Mouse (Mus musculus) thymus, postnatal 4 days (tissue): ENCODE results near the gene Lrrc61.

Experiments used
- DNase-seq: peaks from one replicate; pipeline ENCODE4 v3.0.0; 2021

Lrrc61 gene

GRCm38 (mm10) chr6:48548314-48548713 is 6.3 kb upstream of the Lrrc61 start:
- no peak for DNase-seq

- DNase-seq, result peak; percentile 75
These were observed 1.7 kb upstream of the Lrrc61 start for GRCm38 (mm10) chr6:48552918-48553317.

DNA sequence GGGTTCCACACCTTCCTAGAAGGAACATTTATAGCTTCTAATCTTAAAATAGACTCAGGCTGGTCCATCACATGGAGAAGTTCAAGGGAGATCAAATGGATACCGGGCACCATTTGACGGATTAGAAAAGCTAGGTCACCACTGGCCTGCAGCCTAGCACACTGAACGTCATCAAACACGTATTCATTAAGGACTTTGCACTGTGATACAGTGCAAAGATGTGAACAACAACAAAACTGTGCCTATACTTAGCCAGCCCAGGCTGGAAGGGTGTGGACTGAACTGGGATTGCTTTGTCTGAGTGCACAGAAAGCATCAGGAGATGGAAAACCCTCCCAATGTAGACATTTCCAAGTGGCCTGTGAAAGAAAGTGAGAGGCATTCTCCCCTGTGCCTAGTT is 777 bp upstream of the Lrrc61 start:
- DNase-seq, result no peak

DNA sequence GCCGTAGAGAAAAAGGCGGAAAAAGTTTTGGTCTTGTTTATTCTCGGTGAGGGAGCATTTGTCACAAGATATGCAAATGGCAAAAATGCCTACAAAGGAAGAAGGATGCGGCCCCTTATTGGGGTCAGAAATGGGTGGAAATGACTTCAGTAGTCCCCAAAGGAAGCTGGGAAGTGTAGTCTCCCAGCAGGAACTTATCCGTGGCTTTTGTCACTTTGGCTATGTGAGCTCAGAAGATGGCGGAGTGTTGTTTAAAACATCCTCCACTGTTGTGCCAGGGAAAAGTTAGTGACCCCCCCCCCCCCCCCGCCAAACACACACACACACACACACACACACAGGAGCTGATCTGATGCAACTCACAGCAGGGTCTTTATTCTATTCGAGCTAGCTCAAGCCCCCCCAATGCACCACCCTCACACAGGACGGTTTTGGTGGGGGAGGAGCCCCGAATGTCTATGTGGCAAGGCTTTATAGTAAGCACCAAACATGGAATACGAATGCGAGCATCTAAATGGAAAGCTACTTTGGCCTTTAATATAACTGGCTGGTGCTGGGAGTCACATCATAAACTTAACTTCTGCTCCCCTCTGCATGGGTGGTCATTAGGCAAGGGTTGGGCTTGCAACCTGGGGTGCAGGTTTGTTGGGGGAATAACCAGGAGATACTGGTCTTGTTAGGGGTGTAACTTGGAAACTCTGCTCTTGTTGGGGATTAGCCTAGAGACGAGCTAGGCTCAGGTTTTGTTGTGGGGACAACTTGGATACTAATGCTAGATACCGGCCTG is 701 bp downstream of the Lrrc61 start:
- peak; percentile 26 for DNase-seq

DNA sequence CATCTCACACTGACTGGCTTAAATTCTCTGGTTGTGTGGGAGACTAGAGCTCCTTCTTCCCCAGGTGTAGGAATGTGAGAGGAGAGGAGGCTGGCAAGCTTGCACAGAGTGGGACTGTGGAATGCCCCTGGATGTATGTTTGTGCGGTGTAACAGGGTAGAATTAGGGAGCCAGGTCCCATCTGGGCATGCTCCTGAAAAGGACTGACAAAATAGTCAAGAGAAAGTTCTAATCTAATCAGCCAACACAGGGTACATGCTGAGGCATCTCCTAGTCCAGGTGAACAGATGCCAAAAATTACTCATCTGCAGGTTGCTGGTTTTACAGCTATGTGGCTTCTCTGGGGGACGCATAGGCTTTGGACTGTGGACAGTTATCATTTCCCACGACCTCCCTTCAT is 1.4 kb downstream of the Lrrc61 start:
- no peak for DNase-seq

- no peak for DNase-seq
These were observed 11.2 kb downstream of the Lrrc61 start for GRCm38 (mm10) chr6:48565693-48566310.

DNA sequence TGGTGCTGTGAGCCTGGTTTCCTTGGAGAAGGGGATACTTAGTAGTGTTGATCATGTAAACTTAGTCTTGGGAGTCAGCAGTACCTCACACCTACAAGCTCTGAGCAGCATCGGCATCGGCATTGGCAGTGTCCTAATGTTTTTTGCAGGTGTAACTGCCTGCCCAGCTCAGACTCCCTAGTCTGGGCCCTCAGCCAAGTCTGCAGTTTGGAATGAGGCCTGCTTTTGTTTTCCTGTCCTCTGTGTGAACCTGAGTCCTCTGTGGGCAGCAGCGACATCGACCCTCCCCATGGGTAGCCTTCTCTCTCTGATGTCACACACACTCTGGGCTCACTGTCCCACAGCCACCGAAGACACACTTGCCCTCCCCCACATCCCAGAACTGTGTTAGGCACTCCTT is 11.7 kb downstream of the Lrrc61 start:
- DNase-seq, result no peak

DNA sequence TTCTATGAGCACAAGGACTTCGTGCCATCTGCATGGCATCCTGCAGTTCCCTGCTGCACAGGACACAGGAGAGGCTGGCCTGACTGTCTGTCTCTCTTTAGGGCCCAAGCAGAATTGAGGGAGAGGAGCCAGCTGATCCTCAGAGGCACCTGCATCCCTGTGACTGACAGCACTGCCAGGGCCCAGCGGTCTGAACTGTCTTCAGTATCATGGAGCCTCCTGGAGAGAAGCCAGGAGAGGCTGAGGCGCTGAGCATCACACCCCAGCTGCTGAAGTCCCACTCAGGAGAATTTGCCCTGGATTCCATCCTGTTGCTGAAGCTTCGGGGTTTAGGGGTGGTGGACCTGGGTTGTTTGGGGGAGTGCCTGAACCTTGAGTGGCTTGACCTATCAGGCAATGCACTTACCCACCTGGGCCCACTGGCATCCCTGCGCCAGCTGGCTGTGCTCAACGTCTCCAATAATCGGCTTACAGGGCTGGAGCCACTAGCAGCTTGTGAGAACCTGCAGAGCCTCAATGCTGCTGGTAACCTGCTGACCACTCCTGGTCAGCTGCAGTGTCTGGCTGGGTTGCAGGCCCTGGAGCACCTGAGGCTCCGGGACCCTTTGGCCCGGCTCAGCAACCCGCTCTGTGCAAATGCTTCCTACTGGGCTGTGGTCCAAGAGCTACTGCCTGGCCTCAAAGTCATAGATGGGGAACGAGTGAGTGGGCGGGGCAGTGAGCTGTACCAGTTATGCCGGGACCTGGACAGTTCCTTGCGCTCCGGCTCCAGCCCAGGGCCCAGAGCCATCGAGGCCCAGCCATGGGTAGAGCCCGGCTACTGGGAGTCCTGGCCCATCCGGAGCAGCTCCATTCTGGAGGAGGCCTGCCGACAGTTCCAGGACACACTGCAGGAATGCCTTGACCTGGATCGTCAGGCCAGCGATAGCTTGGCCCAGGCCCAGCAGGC is 13.7 kb downstream of the Lrrc61 start:
- DNase-seq, result no peak

DNA sequence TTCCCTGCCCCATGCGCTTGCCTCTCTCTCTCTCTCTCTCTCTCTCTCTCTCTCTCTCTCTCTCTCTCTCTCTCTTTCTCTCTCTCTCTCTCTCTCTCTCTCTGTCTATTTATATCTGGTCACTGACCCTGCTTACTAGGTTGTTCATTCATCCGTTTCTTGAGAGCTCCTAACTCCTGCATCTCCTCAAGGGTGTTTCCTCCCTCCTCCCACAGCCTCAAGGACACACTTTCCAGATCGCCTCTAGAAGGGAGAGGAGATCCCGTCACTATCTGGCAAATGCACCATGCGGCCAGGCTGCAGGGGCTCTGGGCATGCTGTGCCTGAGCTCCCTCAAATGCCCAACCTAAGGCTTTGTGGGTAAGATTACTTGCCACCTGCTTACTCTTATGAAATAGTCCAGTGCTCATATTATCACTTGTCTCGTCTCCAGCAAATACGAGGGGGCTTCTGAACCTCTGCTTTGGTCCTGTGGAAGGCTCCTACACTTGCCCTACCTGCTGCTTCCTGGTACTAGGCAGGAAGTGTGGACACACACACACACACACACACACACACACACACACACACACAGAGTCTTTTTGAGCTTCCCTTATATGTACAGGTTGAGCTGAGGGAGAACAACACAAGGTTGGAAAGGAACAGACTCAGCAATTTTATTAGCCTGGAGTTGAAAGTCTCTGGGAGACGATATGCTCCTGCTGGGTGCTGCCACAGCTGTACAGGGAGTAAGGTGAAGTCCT is 14.6 kb downstream of the Lrrc61 start:
- DNase-seq, result no peak

GRCm38 (mm10) chr6:48572014-48572413 is 17.4 kb downstream of the Lrrc61 start:
- no peak for DNase-seq

- no peak for DNase-seq
These were observed 18.0 kb downstream of the Lrrc61 start, which contains the start of gene Rarres2 for GRCm38 (mm10) chr6:48572572-48573061. TSS of gene Rarres2 (minus strand) at chr6:48572789.

GRCm38 (mm10) chr6:48573280-48573679 is 18.7 kb downstream of the Lrrc61 start:
- no peak for DNase-seq

GRCm38 (mm10) chr6:48573981-48574380 is 19.4 kb downstream of the Lrrc61 start:
- DNase-seq, result no peak

DNA sequence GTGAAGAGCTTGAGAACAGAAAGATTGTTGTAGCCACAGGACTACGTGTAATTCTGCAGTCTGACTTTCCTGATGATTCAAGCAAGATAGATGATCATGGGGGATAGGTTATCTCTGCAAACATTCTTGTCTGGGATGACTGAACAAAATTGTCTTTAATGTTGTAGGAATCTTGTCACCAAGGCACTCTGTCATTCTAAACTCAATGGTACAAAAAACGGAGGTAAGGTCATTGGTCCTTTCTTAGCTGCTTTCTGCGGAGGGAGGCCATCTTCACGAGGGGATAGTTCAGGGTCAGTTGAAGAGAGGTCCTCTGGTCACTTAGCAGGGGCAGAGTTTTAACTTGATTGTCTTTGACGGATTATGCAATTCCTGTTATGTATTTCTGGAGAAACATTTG is 24.1 kb downstream of the Lrrc61 start:
- DNase-seq, result no peak

DNA sequence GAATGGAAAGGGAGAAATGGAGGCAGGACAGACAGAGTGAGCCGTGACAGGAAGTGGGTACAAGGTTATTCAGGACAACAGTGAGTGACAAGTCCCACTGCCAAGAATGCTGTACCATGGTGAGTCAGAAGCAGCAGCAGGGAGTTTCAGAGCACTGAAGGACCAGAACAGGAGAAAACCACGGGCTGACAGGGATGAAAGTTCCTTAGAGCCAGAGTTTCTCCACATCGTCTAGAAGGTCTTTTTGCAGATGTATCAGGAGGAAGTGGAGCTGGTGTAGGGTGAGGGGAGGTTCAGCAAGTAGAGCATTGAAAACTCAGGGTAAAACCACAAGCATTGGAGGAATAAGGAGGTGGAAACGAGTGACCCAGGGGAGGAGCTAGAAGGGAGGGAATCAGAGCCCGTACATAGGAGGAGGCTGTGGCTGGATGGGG is 24.6 kb downstream of the Lrrc61 start:
- no peak for DNase-seq

- no peak for DNase-seq
These were observed 26.7 kb downstream of the Lrrc61 start for GRCm38 (mm10) chr6:48581257-48581656.

DNA sequence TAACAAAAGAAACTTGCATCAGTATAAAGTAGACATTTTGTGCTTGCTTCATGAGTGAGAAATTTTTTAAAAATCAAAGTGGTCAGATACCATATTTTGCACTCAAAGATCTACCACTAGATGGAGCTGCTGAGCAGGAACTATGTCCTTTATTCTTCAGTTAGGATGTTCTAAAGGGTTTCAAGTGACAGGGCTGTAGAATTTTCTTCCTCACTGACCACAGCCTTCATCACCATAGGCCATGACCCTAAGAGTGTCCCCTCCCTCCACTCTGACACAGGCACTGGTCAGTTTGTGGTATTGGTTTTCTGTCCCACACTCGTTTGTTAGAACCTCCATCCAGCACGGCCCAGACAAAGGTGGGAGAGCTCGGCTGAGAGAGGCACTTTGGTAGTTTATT is 27.4 kb downstream of the Lrrc61 start:
- peak; percentile 31 for DNase-seq

DNA sequence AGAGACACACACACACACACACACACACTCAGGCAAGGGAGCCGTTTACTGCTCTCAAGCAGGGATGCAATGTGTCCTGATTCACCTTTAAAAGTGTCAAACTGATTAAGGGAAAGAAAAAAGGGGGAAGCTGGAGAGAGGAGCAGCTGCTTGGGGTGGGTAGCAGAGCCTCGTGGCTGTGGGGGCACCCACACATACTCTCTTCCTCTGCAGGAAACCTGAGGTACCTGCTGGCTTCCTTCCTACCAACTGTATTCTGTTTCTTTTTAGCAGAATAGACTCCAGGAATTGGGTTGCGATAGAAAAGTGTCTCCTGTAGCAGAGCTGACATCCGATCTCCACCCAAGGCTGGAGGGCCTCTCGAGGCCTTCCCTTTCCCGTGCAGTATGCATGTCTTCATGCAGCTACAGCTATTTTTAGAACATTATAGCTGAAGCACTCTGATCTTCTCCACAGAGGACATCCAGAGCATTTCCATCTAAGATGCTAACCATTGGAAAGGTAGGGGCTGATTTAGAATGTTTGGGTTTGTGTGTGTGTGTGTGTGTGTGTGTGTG is 34.7 kb downstream of the Lrrc61 start, which contains the start of gene Gm45021:
Gene Gm45021 (plus strand): TSS at position 417 of the 557 bp plus-strand sequence.
- no peak for DNase-seq

GRCm38 (mm10) chr6:48591221-48591845 is 36.7 kb downstream of the Lrrc61 start:
- no peak for DNase-seq

GRCm38 (mm10) chr6:48591871-48592270 is 37.3 kb downstream of the Lrrc61 start:
- no peak for DNase-seq
